Comparison of ENCODE assay signal across 13 mouse cellular contexts in genomic region chr15:77849572-77850229, GRCm38 (mm10). TPM values are rescaled to one million over a fixed set of nuclear protein-coding genes. Genes with fewer than 3 reads are reported as not detected.
DNase-seq lines count a peak whose midpoint lies in the region; ATAC-seq and TF ChIP-seq lines count a peak whose summit lies in the region.
"Had no signal": no experiment of that assay in that cellular context is flagged by ENCODE, and none has a peak within 500 bp of the region (broad histone marks: within the 10 kb centered on the region; RNA-seq: fewer than 3 reads in every experiment).

No protein-coding gene starts in this region.

- H3K36me3 ChIP-seq in kidney, postnatal 0 days (ENCODE audit: insufficient read depth, low read length): no peaks in the 10 kb centered on the region
- H3K36me3 ChIP-seq in ES-E14 (ENCODE audit: control insufficient read depth, insufficient read depth, low read length, poor library complexity, severe bottlenecking): no peaks in the 10 kb centered on the region
- H3K36me3 ChIP-seq in midbrain, embryonic 16.5 days (ENCODE audit: control insufficient read depth, insufficient read depth, low read length): no peaks in the 10 kb centered on the region
- H3K36me3 ChIP-seq: hindbrain, embryonic 12.5 days had no signal

- TF ChIP-seq CTCF in kidney, postnatal 0 days (IDR thresholded peaks at IDR 0.05; ENCODE audit: low read depth): no peak

- no peak overlapping the region for H3K27ac ChIP-seq in kidney, postnatal 0 days
- H3K27ac ChIP-seq in ES-E14 (ENCODE audit: insufficient read depth, low read depth, low read length, poor library complexity, severe bottlenecking): peak overlapping the region; percentile 71
- no peak overlapping the region for H3K27ac ChIP-seq in midbrain, embryonic 16.5 days (ENCODE audit: low read length)
- H3K27ac ChIP-seq: hindbrain, embryonic 12.5 days had no signal

- H3K4me3 ChIP-seq in kidney, postnatal 0 days (replicated peaks; ENCODE audit: low read depth, low read length): no peak overlapping the region
- H3K4me3 ChIP-seq in ES-E14 (ENCODE audit: insufficient read depth in 1 of 2, low read depth in 1 of 2, low read length in 2 of 2, poor library complexity in 1 of 2, severe bottlenecking in 1 of 2): peak overlapping the region in 1 of 2 experiments; percentile 45; a peak in 2 of 4 replicates
- no peak overlapping the region for H3K4me3 ChIP-seq in midbrain, embryonic 16.5 days (ENCODE audit: low read depth, low read length)
- H3K4me3 ChIP-seq: hindbrain, embryonic 12.5 days had no signal

- in situ Hi-C loops in ES-E14 (cut with MboI; ENCODE audit: low sequenced_read_pairs in 2 of 2, unreplicated experiment in 2 of 2): no loop called here

- no peaks in the 10 kb centered on the region for H3K27me3 ChIP-seq in kidney, postnatal 0 days (ENCODE audit: insufficient read depth, low read length)
- no peaks in the 10 kb centered on the region for H3K27me3 ChIP-seq in midbrain, embryonic 16.5 days (ENCODE audit: control insufficient read depth, insufficient read depth, low read depth, low read length)
- H3K27me3 ChIP-seq: hindbrain, embryonic 12.5 days had no signal

- no peak overlapping the region for H3K9ac ChIP-seq in kidney, postnatal 0 days (ENCODE audit: low read depth, low read length)
- H3K9ac ChIP-seq in ES-E14 (ENCODE audit: insufficient read depth, low read depth, low read length, poor library complexity, severe bottlenecking): peak overlapping the region; percentile 61
- H3K9ac ChIP-seq in midbrain, embryonic 16.5 days (ENCODE audit: low read depth, low read length): no peak overlapping the region
- H3K9ac ChIP-seq: hindbrain, embryonic 12.5 days had no signal

- ATAC-seq in kidney, postnatal 0 days (replicated peaks; ENCODE audit: low FRiP score, low read depth): no peak
- peak; percentile 59 for ATAC-seq in megakaryocyte progenitor cell, adult 5-6 weeks (replicated peaks; ENCODE audit: poor library complexity)
- ATAC-seq in midbrain, embryonic 16.5 days: no peak

- peaks cover 3% of the 10 kb centered on the region; the same call in 1 of the 2 replicates for H3K4me1 ChIP-seq in kidney, postnatal 0 days (replicated peaks; ENCODE audit: insufficient read depth, low read length)
- peaks cover 22 to 28% of the 10 kb centered on the region in 2 experiments for H3K4me1 ChIP-seq in ES-E14 (ENCODE audit: control insufficient read depth in 2 of 2, insufficient read depth in 2 of 2, low read length in 2 of 2, poor library complexity in 1 of 2)
- H3K4me1 ChIP-seq in midbrain, embryonic 16.5 days (ENCODE audit: control insufficient read depth, insufficient read depth, low read length): no peaks in the 10 kb centered on the region
- H3K4me1 ChIP-seq: hindbrain, embryonic 12.5 days had no signal

- 49% methylated on average over 9 of the region's 9 CpGs for WGBS in kidney, postnatal 0 days
- WGBS in midbrain, embryonic 16.5 days: 76% methylated on average over 9 of the region's 9 CpGs

- no peak overlapping the region for H3K4me2 ChIP-seq in kidney, postnatal 0 days (ENCODE audit: low read length)
- H3K4me2 ChIP-seq in midbrain, embryonic 16.5 days (ENCODE audit: low read length): no peak overlapping the region
- H3K4me2 ChIP-seq: hindbrain, embryonic 12.5 days had no signal

- DNase-seq in kidney, postnatal 0 days (ENCODE audit: low spot score): peak; percentile 57
- no peak for DNase-seq in kidney, adult 8-10 months
- DNase-seq in ES-E14 (ENCODE audit: low read depth, low spot score): no peak
- DNase-seq in thymus, postnatal 10 days (ENCODE audit: low spot score in 2 of 2): peak; percentile 78 to 83
- DNase-seq in frontal cortex, adult 2 months (ENCODE audit: extremely low spot score in 1 of 2, low spot score in 1 of 2): no peak
- DNase-seq in left cerebral cortex, adult 8-10 months (ENCODE audit: low spot score in 2 of 2): no peak
- DNase-seq: adrenal gland, postnatal 25 days; cerebellum, adult 9-11 months; gastrocnemius, postnatal 10 days; lung, adult 2 months had no signal

- no peaks in the 10 kb centered on the region for H3K9me3 ChIP-seq in kidney, postnatal 0 days (replicated peaks; ENCODE audit: low read length)
- H3K9me3 ChIP-seq in ES-E14 (ENCODE audit: control insufficient read depth, insufficient read depth, low read depth, low read length): no peaks in the 10 kb centered on the region
- no peaks in the 10 kb centered on the region for H3K9me3 ChIP-seq in midbrain, embryonic 16.5 days (replicated peaks; ENCODE audit: control insufficient read depth, low read length, poor library complexity, severe bottlenecking)
- H3K9me3 ChIP-seq: hindbrain, embryonic 12.5 days had no signal

TF ChIP-seq in ES-E14, 5 proteins besides CTCF, POLR2A, EP300 and RAD21:
- TF ChIP-seq ZNF384 (IDR thresholded peaks at IDR 0.05; ENCODE audit: low read depth, low read length): no peak
TF ChIP-seq in ES-E14: peak in this region for 0.

RNA-seq across cellular contexts. Expression of gene Myh9, which starts 7.7 kb away (rescaled TPM):
- 52.9 and 57.2 TPM in 2 replicates for polyA plus RNA-seq in kidney, postnatal 0 days (2015; fragmentation: Nextera tagmentation; extraction: Ambion mirVana)
- 146 and 152 TPM in 2 replicates for total RNA-seq in ES-E14 (2012; rRNA removed)
- 167 and 191 TPM in 2 replicates for total RNA-seq in megakaryocyte progenitor cell, adult 5-6 weeks (2015)
- 238 and 338 TPM in 2 replicates for total RNA-seq in megakaryocyte progenitor cell, adult 5-6 weeks (2017)
- polyA plus RNA-seq in frontal cortex, adult 2 months (2012; rRNA removed): 34.4 and 38.7 TPM in 2 replicates
- polyA plus RNA-seq in midbrain, embryonic 16.5 days (2015; fragmentation: Nextera tagmentation; extraction: Ambion mirVana): 9.5 and 11.2 TPM in 2 replicates
- total RNA-seq in left cerebral cortex, adult 8-10 months (2022): 10 to 100 TPM; 65.9 to 77.7 (median 71.1) TPM

Comparison
In these comparisons a context has a peak if more than half of its experiments do, and no peak if none do; other contexts are left out.
1. DNase-seq: peak in kidney, postnatal 0 days (single experiment) and thymus, postnatal 10 days (2 of 2); none in kidney, adult 8-10 months (0 of 2), ES-E14 (single experiment), frontal cortex, adult 2 months (0 of 2) and left cerebral cortex, adult 8-10 months (0 of 2).